Mouse (Mus musculus): ENCODE results near the gene Gpr153.

The Gpr153 gene

GRCm38 (mm10) chr4:152264867-152265568 lies 9.0 kb upstream of the Gpr153 start:
- DNase-seq (ENCODE audit: low spot score in 2 of 2), result no peak

- DNase-seq (ENCODE audit: low spot score in 2 of 2), result no peak
Measured at GRCm38 (mm10) chr4:152265791-152266190, 8.2 kb upstream of the Gpr153 start.

GRCm38 (mm10) chr4:152266236-152266895 lies 7.7 kb upstream of the Gpr153 start:
- peak; percentile 80 to 84 for DNase-seq (ENCODE audit: low spot score in 2 of 2)

- no peak for DNase-seq (ENCODE audit: low spot score in 2 of 2)
Measured at GRCm38 (mm10) chr4:152267748-152268369, 6.2 kb upstream of the Gpr153 start.

- DNase-seq (ENCODE audit: low spot score in 2 of 2), result no peak
Measured at GRCm38 (mm10) chr4:152269967-152270366, 4.1 kb upstream of the Gpr153 start.

- no peak for DNase-seq (ENCODE audit: low spot score in 2 of 2)
Measured at GRCm38 (mm10) chr4:152270599-152270998, 3.4 kb upstream of the Gpr153 start.

- no peak for DNase-seq (ENCODE audit: low spot score in 2 of 2)
Measured at GRCm38 (mm10) chr4:152271334-152271733, 2.7 kb upstream of the Gpr153 start.

- DNase-seq (ENCODE audit: low spot score in 2 of 2), result no peak
Measured at GRCm38 (mm10) chr4:152272006-152272405, 2.0 kb upstream of the Gpr153 start.

- DNase-seq (ENCODE audit: low spot score in 2 of 2), result no peak
Measured at GRCm38 (mm10) chr4:152272449-152273049, 1.5 kb upstream of the Gpr153 start.

GRCm38 (mm10) chr4:152273191-152273590 lies 841 bp upstream of the Gpr153 start:
- DNase-seq (ENCODE audit: low spot score in 2 of 2), result no peak

- DNase-seq (ENCODE audit: low spot score in 2 of 2), result no peak
Measured at GRCm38 (mm10) chr4:152274681-152275131, 674 bp downstream of the Gpr153 start.

- DNase-seq (ENCODE audit: low spot score in 2 of 2), result no peak
Measured at GRCm38 (mm10) chr4:152276389-152277347, 2.6 kb downstream of the Gpr153 start.

GRCm38 (mm10) chr4:152277916-152278315 lies 3.9 kb downstream of the Gpr153 start:
- DNase-seq (ENCODE audit: low spot score in 2 of 2), result no peak

- DNase-seq (ENCODE audit: low spot score in 2 of 2), result no peak
Measured at GRCm38 (mm10) chr4:152278986-152279385, 5.0 kb downstream of the Gpr153 start.

GRCm38 (mm10) chr4:152281601-152282000 lies 7.6 kb downstream of the Gpr153 start:
- no peak for DNase-seq (ENCODE audit: low spot score in 2 of 2)

GRCm38 (mm10) chr4:152282721-152283120 lies 8.7 kb downstream of the Gpr153 start:
- DNase-seq (ENCODE audit: low spot score in 2 of 2), result no peak

GRCm38 (mm10) chr4:152283186-152283950 lies 9.3 kb downstream of the Gpr153 start:
- DNase-seq (ENCODE audit: low spot score in 2 of 2), result peak; percentile 87 to 90

- DNase-seq (ENCODE audit: low spot score in 2 of 2), result peak; percentile 69 to 71
Measured at GRCm38 (mm10) chr4:152285505-152285904, 11.5 kb downstream of the Gpr153 start.

- DNase-seq (ENCODE audit: low spot score in 2 of 2), result peak in 1 of 2 experiments; percentile 74
Measured at GRCm38 (mm10) chr4:152286183-152286582, 12.2 kb downstream of the Gpr153 start.

- DNase-seq (ENCODE audit: low spot score in 2 of 2), result peak in 1 of 2 experiments; percentile 55
Measured at GRCm38 (mm10) chr4:152286887-152287286, 12.9 kb downstream of the Gpr153 start.
